Mouse (Mus musculus): ENCODE measurements around the gene Mrpl16. TPM values are rescaled to one million over a fixed set of nuclear protein-coding genes. Genes with fewer than 3 reads are reported as not detected.

Mrpl16 gene
- polyA plus RNA-seq (2015; fragmentation: Nextera tagmentation; extraction: Ambion mirVana) = 27.5 and 31.1 TPM in 2 replicates

- Histone ChIP-seq H3K9me3 (replicated peaks; ENCODE audit: control insufficient read depth, low read length) (no peaks in the 10 kb centered on the region), H3K36me3 (ENCODE audit: control insufficient read depth, insufficient read depth) (peaks cover 6% of the 10 kb centered on the region; the same call in 1 of the 2 replicates), H3K4me2 (ENCODE audit: low read depth, low read length) (peak within 1 kb of the TSS; percentile 69), H3K27ac (ENCODE audit: low read length) (no peak within 1 kb of the TSS), H3K27me3 (ENCODE audit: control insufficient read depth, insufficient read depth, low read depth, low read length) (no peaks in the 10 kb centered on the region), H3K4me1 (ENCODE audit: control insufficient read depth, low read depth, low read length) (peaks cover 5% of the 10 kb centered on the region), H3K9ac (ENCODE audit: low read depth, low read length) (peak within 1 kb of the TSS; percentile 73), H3K4me3 (ENCODE audit: low read depth, low read length) (peak within 1 kb of the TSS; percentile 76)
- ATAC-seq (ENCODE audit: low read depth) = peak; percentile 92
- WGBS (ENCODE audit: insufficient replicate concordance) = under 1% methylated on average over 30 of the region's 30 CpGs
Observed at GRCm38 (mm10) chr19:11770205-11770892, at the start of gene Mrpl16. Mrpl16 (plus strand) TSS chr19:11770391.

DNA sequence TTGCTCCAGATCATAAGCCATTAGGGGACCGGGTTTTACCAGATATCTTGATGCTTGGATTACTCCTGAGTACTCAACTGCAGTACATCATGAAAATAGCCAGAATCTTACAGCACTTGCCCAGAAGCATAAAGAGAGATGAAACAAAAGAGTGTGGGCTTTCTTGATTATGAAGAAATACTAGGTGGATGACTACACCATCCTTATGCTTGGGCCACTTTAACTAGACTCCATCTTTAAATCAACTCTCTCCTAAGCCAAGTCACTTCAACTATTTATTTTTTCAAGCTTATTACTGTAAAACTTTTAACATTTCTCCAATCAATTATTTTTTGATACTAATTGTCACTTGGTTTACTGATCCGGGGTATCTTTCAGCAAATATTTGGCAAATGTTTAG is 46.3 kb upstream of the Mrpl16 start:
- Histone ChIP-seq H3K4me1 (ENCODE audit: control insufficient read depth, low read depth, low read length) (peaks cover 4% of the 10 kb centered on the region; the same call in 1 of the 2 replicates), H3K9ac (ENCODE audit: low read depth, low read length) (no peak overlapping the region), H3K27me3 (ENCODE audit: control insufficient read depth, insufficient read depth, low read depth, low read length) (no peaks in the 10 kb centered on the region), H3K4me2 (ENCODE audit: low read depth, low read length) (no peak overlapping the region), H3K36me3 (ENCODE audit: control insufficient read depth, insufficient read depth) (no peaks in the 10 kb centered on the region), H3K27ac (ENCODE audit: low read length) (no peak overlapping the region), H3K9me3 (replicated peaks; ENCODE audit: control insufficient read depth, low read length) (no peaks in the 10 kb centered on the region), H3K4me3 (ENCODE audit: low read depth, low read length) (no peak overlapping the region)
- 72% methylated on average over 2 of the region's 2 CpGs for WGBS (ENCODE audit: insufficient replicate concordance)
- ATAC-seq (ENCODE audit: low read depth) = no peak

GRCm38 (mm10) chr19:11724275-11724674 is 45.9 kb upstream of the Mrpl16 start:
- no peaks in the 10 kb centered on the region for H3K27me3 ChIP-seq (ENCODE audit: control insufficient read depth, insufficient read depth, low read depth, low read length)
- H3K27ac ChIP-seq (ENCODE audit: low read length) = no peak overlapping the region
- WGBS (ENCODE audit: insufficient replicate concordance) = 75% methylated on average over 6 of the region's 6 CpGs
- no peak for ATAC-seq (ENCODE audit: low read depth)
- H3K4me1 ChIP-seq (ENCODE audit: control insufficient read depth, low read depth, low read length) = peaks cover 4% of the 10 kb centered on the region; the same call in 1 of the 2 replicates
- no peaks in the 10 kb centered on the region for H3K9me3 ChIP-seq (replicated peaks; ENCODE audit: control insufficient read depth, low read length)
- H3K9ac ChIP-seq (ENCODE audit: low read depth, low read length) = no peak overlapping the region
- no peak overlapping the region for H3K4me3 ChIP-seq (ENCODE audit: low read depth, low read length)
- no peaks in the 10 kb centered on the region for H3K36me3 ChIP-seq (ENCODE audit: control insufficient read depth, insufficient read depth)
- H3K4me2 ChIP-seq (ENCODE audit: low read depth, low read length) = no peak overlapping the region

GRCm38 (mm10) chr19:11725915-11726314 is 44.3 kb upstream of the Mrpl16 start:
- Histone ChIP-seq H3K9me3 (replicated peaks; ENCODE audit: control insufficient read depth, low read length) (no peaks in the 10 kb centered on the region), H3K9ac (ENCODE audit: low read depth, low read length) (no peak overlapping the region), H3K4me2 (ENCODE audit: low read depth, low read length) (no peak overlapping the region), H3K36me3 (ENCODE audit: control insufficient read depth, insufficient read depth) (no peaks in the 10 kb centered on the region), H3K27ac (ENCODE audit: low read length) (peak overlapping the region; percentile 39; the same call in 1 of the 2 replicates), H3K27me3 (ENCODE audit: control insufficient read depth, insufficient read depth, low read depth, low read length) (no peaks in the 10 kb centered on the region), H3K4me1 (ENCODE audit: control insufficient read depth, low read depth, low read length) (peaks cover 4% of the 10 kb centered on the region; the same call in 1 of the 2 replicates), H3K4me3 (ENCODE audit: low read depth, low read length) (no peak overlapping the region)
- ATAC-seq (ENCODE audit: low read depth) = peak; percentile 80
- WGBS (ENCODE audit: insufficient replicate concordance) = 12% methylated on average over 2 of the region's 2 CpGs

DNA sequence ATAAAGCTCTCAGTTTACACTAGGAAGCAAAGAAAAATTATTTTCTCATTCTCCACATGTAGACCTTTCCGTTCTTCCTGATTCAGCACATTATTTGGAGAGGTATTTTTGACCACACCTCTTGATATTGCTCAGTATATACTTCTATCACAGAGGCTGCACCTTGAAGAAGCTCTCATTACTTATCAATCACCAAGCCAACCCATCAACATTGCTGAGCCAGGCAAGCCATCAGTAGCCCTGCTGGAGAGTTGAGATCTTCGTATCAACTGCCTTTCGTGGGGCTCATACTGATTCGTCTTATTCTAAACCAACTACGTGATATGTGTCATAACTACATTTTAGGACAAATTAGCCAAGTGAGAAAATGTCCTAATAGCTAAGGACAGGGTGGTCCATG is 42.9 kb upstream of the Mrpl16 start:
- ATAC-seq (ENCODE audit: low read depth) = peak; percentile 84
- H3K27ac ChIP-seq (ENCODE audit: low read length) = no peak overlapping the region
- H3K4me1 ChIP-seq (ENCODE audit: control insufficient read depth, low read depth, low read length) = peaks cover 4% of the 10 kb centered on the region; the same call in 1 of the 2 replicates
- no peak overlapping the region for H3K9ac ChIP-seq (ENCODE audit: low read depth, low read length)
- H3K36me3 ChIP-seq (ENCODE audit: control insufficient read depth, insufficient read depth) = no peaks in the 10 kb centered on the region
- H3K4me3 ChIP-seq (ENCODE audit: low read depth, low read length) = no peak overlapping the region
- no peak overlapping the region for H3K4me2 ChIP-seq (ENCODE audit: low read depth, low read length)
- 26% methylated on average over 5 of the region's 5 CpGs for WGBS (ENCODE audit: insufficient replicate concordance)
- no peaks in the 10 kb centered on the region for H3K9me3 ChIP-seq (replicated peaks; ENCODE audit: control insufficient read depth, low read length)
- H3K27me3 ChIP-seq (ENCODE audit: control insufficient read depth, insufficient read depth, low read depth, low read length) = no peaks in the 10 kb centered on the region

- no peak for ATAC-seq (ENCODE audit: low read depth)
- H3K4me3 ChIP-seq (ENCODE audit: low read depth, low read length) = no peak overlapping the region
- WGBS (ENCODE audit: insufficient replicate concordance) = 51% methylated on average over 1 of the region's 1 CpGs
- peaks cover 4% of the 10 kb centered on the region; the same call in 1 of the 2 replicates for H3K4me1 ChIP-seq (ENCODE audit: control insufficient read depth, low read depth, low read length)
- H3K27ac ChIP-seq (ENCODE audit: low read length) = no peak overlapping the region
- no peak overlapping the region for H3K9ac ChIP-seq (ENCODE audit: low read depth, low read length)
- H3K9me3 ChIP-seq (replicated peaks; ENCODE audit: control insufficient read depth, low read length) = no peaks in the 10 kb centered on the region
- no peaks in the 10 kb centered on the region for H3K36me3 ChIP-seq (ENCODE audit: control insufficient read depth, insufficient read depth)
- H3K4me2 ChIP-seq (ENCODE audit: low read depth, low read length) = no peak overlapping the region
- H3K27me3 ChIP-seq (ENCODE audit: control insufficient read depth, insufficient read depth, low read depth, low read length) = no peaks in the 10 kb centered on the region
Observed at GRCm38 (mm10) chr19:11730278-11730677, 39.9 kb upstream of the Mrpl16 start.

DNA sequence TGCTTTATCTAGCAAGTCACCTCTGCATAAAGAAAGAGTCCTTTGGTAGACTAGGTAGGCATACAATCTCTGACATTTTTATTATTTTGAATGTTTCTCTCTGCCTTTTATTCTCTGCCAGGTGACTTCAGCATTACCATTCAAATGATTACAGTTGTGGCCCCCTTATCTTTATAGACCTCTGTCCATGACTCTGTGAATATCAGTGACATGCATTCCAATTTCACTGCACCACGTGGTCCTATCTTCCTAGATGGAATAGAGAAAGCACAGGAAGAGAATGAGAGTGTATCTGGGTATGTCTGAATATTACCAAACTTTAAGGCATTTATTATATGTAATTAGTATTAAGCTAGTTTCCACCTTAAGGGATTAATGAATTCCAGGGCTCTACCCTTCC is 33.7 kb upstream of the Mrpl16 start:
- H3K27ac ChIP-seq (ENCODE audit: low read length) = no peak overlapping the region
- no peak overlapping the region for H3K9ac ChIP-seq (ENCODE audit: low read depth, low read length)
- peak; percentile 72 for ATAC-seq (ENCODE audit: low read depth)
- H3K9me3 ChIP-seq (replicated peaks; ENCODE audit: control insufficient read depth, low read length) = no peaks in the 10 kb centered on the region
- no peaks in the 10 kb centered on the region for H3K36me3 ChIP-seq (ENCODE audit: control insufficient read depth, insufficient read depth)
- H3K4me1 ChIP-seq (ENCODE audit: control insufficient read depth, low read depth, low read length) = peaks cover 4% of the 10 kb centered on the region; the same call in 1 of the 2 replicates
- 20% methylated on average over 1 of the region's 1 CpGs for WGBS (ENCODE audit: insufficient replicate concordance)
- H3K27me3 ChIP-seq (ENCODE audit: control insufficient read depth, insufficient read depth, low read depth, low read length) = no peaks in the 10 kb centered on the region
- H3K4me2 ChIP-seq (ENCODE audit: low read depth, low read length) = no peak overlapping the region
- no peak overlapping the region for H3K4me3 ChIP-seq (ENCODE audit: low read depth, low read length)

DNA sequence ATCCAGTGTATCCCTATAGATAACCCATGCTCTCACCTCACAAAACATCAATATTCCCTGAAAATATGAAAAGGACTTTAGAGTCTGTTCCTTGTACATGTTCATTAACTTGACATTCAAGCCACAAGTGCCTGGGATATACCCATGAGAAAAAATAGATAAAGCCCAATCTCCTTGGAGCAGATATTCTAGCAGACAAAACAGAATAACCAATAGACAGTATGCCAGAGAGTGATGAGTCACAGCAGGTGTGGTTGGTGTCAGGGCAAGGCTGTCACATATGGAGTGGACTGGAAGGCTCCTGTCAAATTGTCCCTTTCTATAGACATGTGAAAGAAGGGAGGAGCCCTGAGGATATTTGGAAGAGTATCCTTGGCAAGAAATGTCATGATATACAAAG is 24.5 kb upstream of the Mrpl16 start:
- Histone ChIP-seq H3K9me3 (replicated peaks; ENCODE audit: control insufficient read depth, low read length) (no peaks in the 10 kb centered on the region), H3K36me3 (ENCODE audit: control insufficient read depth, insufficient read depth) (no peaks in the 10 kb centered on the region), H3K27me3 (ENCODE audit: control insufficient read depth, insufficient read depth, low read depth, low read length) (no peaks in the 10 kb centered on the region), H3K9ac (ENCODE audit: low read depth, low read length) (no peak overlapping the region), H3K4me2 (ENCODE audit: low read depth, low read length) (no peak overlapping the region), H3K4me3 (ENCODE audit: low read depth, low read length) (no peak overlapping the region), H3K4me1 (ENCODE audit: control insufficient read depth, low read depth, low read length) (peaks cover 9% of the 10 kb centered on the region; the same call in 1 of the 2 replicates), H3K27ac (ENCODE audit: low read length) (no peak overlapping the region)
- peak; percentile 87 for ATAC-seq (ENCODE audit: low read depth)

- no peak within 1 kb of the TSS for H3K4me2 ChIP-seq (ENCODE audit: low read depth, low read length)
- H3K4me1 ChIP-seq (ENCODE audit: control insufficient read depth, low read depth, low read length) = peaks cover 9% of the 10 kb centered on the region; the same call in 1 of the 2 replicates
- no peak within 1 kb of the TSS for H3K9ac ChIP-seq (ENCODE audit: low read depth, low read length)
- H3K36me3 ChIP-seq (ENCODE audit: control insufficient read depth, insufficient read depth) = no peaks in the 10 kb centered on the region
- 73% methylated on average over 2 of the region's 2 CpGs for WGBS (ENCODE audit: insufficient replicate concordance)
- H3K27ac ChIP-seq (ENCODE audit: low read length) = no peak within 1 kb of the TSS
- no peaks in the 10 kb centered on the region for H3K27me3 ChIP-seq (ENCODE audit: control insufficient read depth, insufficient read depth, low read depth, low read length)
- no peak within 1 kb of the TSS for H3K4me3 ChIP-seq (ENCODE audit: low read depth, low read length)
- no peaks in the 10 kb centered on the region for H3K9me3 ChIP-seq (replicated peaks; ENCODE audit: control insufficient read depth, low read length)
- no peak for ATAC-seq (ENCODE audit: low read depth)
Observed at GRCm38 (mm10) chr19:11747298-11747697, 22.9 kb upstream of the Mrpl16 start, which contains the start of gene Gif. Gif (plus strand) TSS chr19:11747554.

Measured in liver, embryonic 16.5 days (tissue).